Mouse (Mus musculus) MEL (cell line): Measurements from ENCODE around the gene Ppp1r27. TPM values are rescaled to one million over a fixed set of nuclear protein-coding genes. Genes with fewer than 3 reads are reported as not detected.
A peak's percentile ranks its signal among the peaks of the same experiment; 100 is the strongest.

Experiments
- DNase-seq: peaks from one replicate; pipeline ENCODE4 v3.0.0; 2011; ENCODE audit warnings: low read depth, low spot score
- H3K27ac ChIP-seq: 2 replicates; pipeline ENCODE4 v1.5.1; 2012; ENCODE audit warnings: low read depth, mild to moderate bottlenecking, control low read depth, low read length, moderate library complexity; ENCODE audit not compliant: control insufficient read depth
- H3K27me3 ChIP-seq, 2 experiments: fragments of 150-350 bp in 1 of 2; sonication (generic) in 1 of 2; 2 replicates each; pipeline ENCODE4 v1.6.1; 2012; ENCODE audit warnings: low read length in 2 of 2, mild to moderate bottlenecking in 2 of 2, improper control_type of control experiment in 1 of 2, moderate library complexity in 1 of 2; ENCODE audit not compliant: insufficient read depth in 2 of 2, control insufficient read depth in 1 of 2
- H3K36me3 ChIP-seq, 2 experiments: 2 replicates each; pipeline ENCODE4 v1.6.1; 2012 to 2014; ENCODE audit warnings: low read length in 2 of 2, improper control_type of control experiment in 1 of 2, inconsistent platforms in 1 of 2, mild to moderate bottlenecking in 1 of 2; ENCODE audit not compliant: insufficient read depth in 2 of 2, control insufficient read depth in 1 of 2
- H3K4me1 ChIP-seq, 2 experiments: fragments of 150-350 bp in 1 of 2; sonication (generic) in 1 of 2; 2 replicates each; pipeline ENCODE4 v1.6.1; 2012; ENCODE audit warnings: low read length in 2 of 2, improper control_type of control experiment in 1 of 2, mild to moderate bottlenecking in 1 of 2; ENCODE audit not compliant: insufficient read depth in 2 of 2, control insufficient read depth in 1 of 2
- H3K4me3 ChIP-seq, 2 experiments: fragments of 150-350 bp in 1 of 2; sonication (generic) in 1 of 2; 2 replicates each; pipeline ENCODE4 v1.5.1; 2012; ENCODE audit warnings: low read depth in 2 of 2, low read length in 2 of 2, mild to moderate bottlenecking in 2 of 2, moderate library complexity in 2 of 2, control low read depth in 1 of 2, improper control_type of control experiment in 1 of 2; ENCODE audit not compliant: control insufficient read depth in 1 of 2, insufficient read depth in 1 of 2
- H3K79me2 ChIP-seq: 2 replicates; pipeline ENCODE4 v1.6.1; 2012; ENCODE audit warnings: mild to moderate bottlenecking, low read length, moderate library complexity; ENCODE audit not compliant: control insufficient read depth, poor library complexity, insufficient read depth
- H3K9ac ChIP-seq: 2 replicates; pipeline ENCODE4 v1.6.1; 2012; ENCODE audit warnings: low read depth, mild to moderate bottlenecking, control low read depth, low read length, moderate library complexity; ENCODE audit not compliant: control insufficient read depth, poor library complexity, severe bottlenecking
- H3K9me3 ChIP-seq: fragments of 150-350 bp; sonication (generic); replicated peaks from 2 replicates; pipeline ENCODE4 v1.6.1; 2012; ENCODE audit warnings: mild to moderate bottlenecking, low read length, improper control_type of control experiment, moderate library complexity; ENCODE audit not compliant: insufficient read depth
- BHLHE40 ChIP-seq: IDR thresholded peaks from 2 replicates; pipeline ENCODE4 v1.6.1; 2012; ENCODE audit warnings: low read depth, mild to moderate bottlenecking, inconsistent platforms, low read length, improper control_type of control experiment, borderline replicate concordance
- CHD2 ChIP-seq: IDR thresholded peaks from 2 replicates; pipeline ENCODE4 v1.6.1; 2011; ENCODE audit warnings: low read length, improper control_type of control experiment
- CTCF ChIP-seq, 3 experiments: IDR thresholded peaks in 2 of 3; conservative IDR thresholded peaks in 1 of 3; 2 replicates each; pipeline ENCODE4 v1.5.1; 2011 to 2012; ENCODE audit warnings: low read length in 3 of 3, low read depth in 2 of 3, mild to moderate bottlenecking in 2 of 3, improper control_type of control experiment in 1 of 3, inconsistent platforms in 1 of 3, mixed read lengths in 1 of 3, moderate library complexity in 1 of 3; ENCODE audit not compliant: control insufficient read depth in 1 of 3, insufficient read depth in 1 of 3, poor library complexity in 1 of 3, severe bottlenecking in 1 of 3
- E2F4 ChIP-seq: IDR thresholded peaks from 2 replicates; pipeline ENCODE4 v1.6.1; 2011; ENCODE audit warnings: low read depth, low read length, improper control_type of control experiment, borderline replicate concordance
- EP300 ChIP-seq, 2 experiments: IDR thresholded peaks; 2 replicates each; pipeline ENCODE4 v1.6.1; 2011; ENCODE audit warnings: improper control_type of control experiment in 2 of 2, low read length in 2 of 2, low read depth in 1 of 2, mild to moderate bottlenecking in 1 of 2
- GATA1 ChIP-seq: IDR thresholded peaks from 2 replicates; pipeline ENCODE4 v1.6.1; 2011; ENCODE audit warnings: low read depth, low read length, improper control_type of control experiment
- HCFC1 ChIP-seq: IDR thresholded peaks from 2 replicates; pipeline ENCODE4 v1.6.1; 2012; ENCODE audit warnings: low read depth, mild to moderate bottlenecking, inconsistent platforms, low read length, improper control_type of control experiment, moderate library complexity
- MAFK ChIP-seq: IDR thresholded peaks from 2 replicates; pipeline ENCODE4 v1.6.1; 2011; ENCODE audit warnings: low read depth, mild to moderate bottlenecking, low read length, improper control_type of control experiment, borderline replicate concordance
- MXI1 ChIP-seq: IDR thresholded peaks from 2 replicates; pipeline ENCODE4 v1.6.1; 2011; ENCODE audit warnings: mild to moderate bottlenecking, low read depth, low read length, improper control_type of control experiment
- MYC ChIP-seq: IDR thresholded peaks from 2 replicates; pipeline ENCODE4 v1.6.1; 2011; ENCODE audit warnings: low read depth, mild to moderate bottlenecking, low read length, improper control_type of control experiment, moderate library complexity
- NELFE ChIP-seq: IDR thresholded peaks from 2 replicates; pipeline ENCODE4 v1.6.1; 2011; ENCODE audit warnings: low read depth, low read length, improper control_type of control experiment
- POLR2A ChIP-seq, 2 experiments: IDR thresholded peaks; 2 replicates each; pipeline ENCODE4 v1.6.1; 2011 to 2012; ENCODE audit warnings: low read length in 2 of 2, mild to moderate bottlenecking in 2 of 2, control low read depth in 1 of 2, improper control_type of control experiment in 1 of 2, low read depth in 1 of 2, moderate library complexity in 1 of 2; ENCODE audit not compliant: control insufficient read depth in 1 of 2, insufficient read depth in 1 of 2, poor library complexity in 1 of 2
- POLR2AphosphoS2 ChIP-seq: IDR thresholded peaks from 2 replicates; pipeline ENCODE4 v1.6.1; 2011; ENCODE audit warnings: low read length, improper control_type of control experiment
- RAD21 ChIP-seq: IDR thresholded peaks from 2 replicates; pipeline ENCODE4 v1.6.1; 2011; ENCODE audit warnings: mild to moderate bottlenecking, low read depth, low read length, improper control_type of control experiment
- RCOR1 ChIP-seq: IDR thresholded peaks from 2 replicates; pipeline ENCODE4 v1.6.1; 2012; ENCODE audit warnings: low read depth, mild to moderate bottlenecking, inconsistent platforms, low read length, improper control_type of control experiment
- SIN3A ChIP-seq: IDR thresholded peaks from 2 replicates; pipeline ENCODE4 v1.6.1; 2012; ENCODE audit warnings: low read length, improper control_type of control experiment, inconsistent platforms
- SMC3 ChIP-seq: IDR thresholded peaks from 2 replicates; pipeline ENCODE4 v1.6.1; 2011; ENCODE audit warnings: low read depth, low read length, improper control_type of control experiment
- TBP ChIP-seq: IDR thresholded peaks from 2 replicates; pipeline ENCODE4 v1.8.0; 2011; ENCODE audit warnings: low read depth, low read length, improper control_type of control experiment
- TCF12 ChIP-seq: IDR thresholded peaks from 2 replicates; pipeline ENCODE4 v1.6.1; 2014; ENCODE audit warnings: low read depth, mild to moderate bottlenecking, inconsistent platforms, low read length, improper control_type of control experiment, moderate library complexity
- USF1 ChIP-seq: IDR thresholded peaks from 2 replicates; pipeline ENCODE4 v1.6.1; 2014; ENCODE audit warnings: low read depth, mild to moderate bottlenecking, inconsistent platforms, low read length, improper control_type of control experiment, moderate library complexity
- ZC3H11A ChIP-seq: IDR thresholded peaks from 2 replicates; pipeline ENCODE4 v1.6.1; 2012; ENCODE audit warnings: low read depth, mild to moderate bottlenecking, inconsistent platforms, low read length, improper control_type of control experiment
- ZMIZ1 ChIP-seq: IDR thresholded peaks from 2 replicates; pipeline ENCODE4 v1.6.1; 2012; ENCODE audit warnings: low read depth, mild to moderate bottlenecking, inconsistent platforms, low read length, improper control_type of control experiment, moderate library complexity
- polyA plus RNA-seq, 2 experiments: library from polyadenylated mRNA; stranded (reverse) in 1 of 2; unstranded in 1 of 2; fragments of >175 nt in 1 of 2; fragments of >200 nt in 1 of 2; gene quantifications; 2 replicates each; pipeline versions ENCODE4 v1.2.1 to v1.2.4; 2012; ENCODE audit warnings: low replicate concordance in 2 of 2, low read depth in 1 of 2; ENCODE audit not compliant: insufficient read length in 2 of 2, insufficient read depth in 1 of 2, missing spikeins in 1 of 2
- total RNA-seq: library from RNA; depleted of rRNA; stranded (reverse); fragments of 300-350 nt; gene quantifications from 2 replicates; pipeline ENCODE4 v1.2.3, GENCODE M21; 2012

The Ppp1r27 gene
- total and polyA plus RNA-seq, 3 experiments = not detected

DNA sequence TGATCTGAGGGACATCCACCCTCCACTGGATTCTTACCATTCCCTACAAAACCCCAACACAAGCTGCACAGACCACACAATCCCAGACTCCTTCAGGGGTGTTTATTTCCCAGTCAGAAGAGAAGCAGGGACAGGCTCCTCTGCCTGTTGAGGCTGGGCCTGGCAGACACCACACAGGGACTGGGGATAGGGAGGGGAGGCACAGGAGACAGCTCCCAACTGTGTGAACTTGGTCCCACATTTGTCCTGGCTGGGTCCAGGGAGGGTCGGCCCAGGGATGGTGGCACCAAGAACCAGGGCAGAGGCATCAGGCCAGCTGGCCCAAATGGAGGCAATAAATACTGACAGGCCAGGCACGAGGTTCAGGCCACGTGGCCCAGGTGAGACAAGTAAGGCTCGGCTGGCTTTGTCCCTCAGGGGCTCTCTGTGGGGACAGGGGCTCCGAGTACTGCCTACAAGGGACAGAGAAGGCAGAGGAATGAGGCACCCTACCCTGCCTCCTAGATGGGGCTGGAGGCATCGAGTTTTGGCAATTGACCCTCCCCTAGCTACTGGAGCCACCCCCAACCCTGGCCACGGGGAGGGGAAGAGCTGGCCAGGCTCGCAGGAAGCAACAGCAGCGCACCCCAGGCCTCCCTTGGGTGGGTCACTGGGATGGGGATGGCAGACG, 27.2 kb upstream of the Ppp1r27 start:
- TF ChIP-seq NELFE (no peak), MXI1 (no peak), ZMIZ1 (no peak), POLR2A (IDR thresholded peaks at IDR 0.05; ENCODE audit: control insufficient read depth in 1 of 2, insufficient read depth in 1 of 2, low read depth in 1 of 2, low read length in 2 of 2, poor library complexity in 1 of 2) (peak in 1 of 2 experiments; percentile 4; a peak in 1 of 4 replicates), RCOR1 (no peak)
- no peak overlapping the region for H3K27ac ChIP-seq
- no peaks in the 10 kb centered on the region for H3K9me3 ChIP-seq
- H3K27me3 ChIP-seq = no peaks in the 10 kb centered on the region
- H3K36me3 ChIP-seq = peaks cover 4 to 22% of the 10 kb centered on the region in 2 experiments; a peak in 3 of 4 replicates
- H3K4me1 ChIP-seq = peaks cover 10 to 20% of the 10 kb centered on the region in 2 experiments
- no peak overlapping the region for H3K9ac ChIP-seq
- DNase-seq = no peak
- peaks cover 48% of the 10 kb centered on the region for H3K79me2 ChIP-seq
- no peak overlapping the region for H3K4me3 ChIP-seq

- no peak overlapping the region for H3K27ac ChIP-seq
- H3K9me3 ChIP-seq = no peaks in the 10 kb centered on the region
- peaks cover 50% of the 10 kb centered on the region for H3K79me2 ChIP-seq
- H3K36me3 ChIP-seq = peaks cover 4 to 22% of the 10 kb centered on the region in 2 experiments; a peak in 3 of 4 replicates
- no peak for TF ChIP-seq TBP
- peak; percentile 26; the same call in 1 of the 2 replicates for TF ChIP-seq BHLHE40
- no peak for TF ChIP-seq RCOR1
- 0 out of 2 replicates have a peak, but pooled peaks have one; percentile 10 for TF ChIP-seq USF1
- 0 out of 2 replicates have a peak, but pooled peaks have one; percentile 43 for TF ChIP-seq MAFK
- TF ChIP-seq HCFC1 = 0 out of 2 replicates have a peak, but pooled peaks have one; percentile 26
- no peak; the same call in 1 of the 2 replicates for TF ChIP-seq CHD2
- TF ChIP-seq MYC = 0 out of 2 replicates have a peak, but pooled peaks have one; percentile 54
- peak; percentile 38 for TF ChIP-seq RAD21
- 0 out of 4 replicates have a peak, but pooled peaks of 1 of the 2 experiments have one; percentile 22 for TF ChIP-seq POLR2A (IDR thresholded peaks at IDR 0.05; ENCODE audit: control insufficient read depth in 1 of 2, insufficient read depth in 1 of 2, low read depth in 1 of 2, low read length in 2 of 2, poor library complexity in 1 of 2)
- TF ChIP-seq ZMIZ1 = peak; percentile 77
- TF ChIP-seq E2F4 = peak; percentile 53; the same call in 1 of the 2 replicates
- TF ChIP-seq POLR2AphosphoS2 = peak; percentile 69
- no peak for TF ChIP-seq TCF12
- TF ChIP-seq EP300 (IDR thresholded peaks at IDR 0.05; ENCODE audit: low read depth in 1 of 2, low read length in 2 of 2) = no peak
- no peak for TF ChIP-seq GATA1
- TF ChIP-seq ZC3H11A = peak; percentile 38; the same call in 1 of the 2 replicates
- 0 out of 2 replicates have a peak, but pooled peaks have one; percentile 37 for TF ChIP-seq NELFE
- TF ChIP-seq MXI1 = 0 out of 2 replicates have a peak, but pooled peaks have one; percentile 49
- TF ChIP-seq SMC3 = peak; percentile 74
- TF ChIP-seq CTCF (IDR thresholded peaks at IDR 0.05 in 2 of 3, conservative IDR thresholded peaks at IDR 0.05 in 1 of 3; ENCODE audit: control insufficient read depth in 1 of 3, insufficient read depth in 1 of 3, low read depth in 2 of 3, low read length in 3 of 3, poor library complexity in 1 of 3, severe bottlenecking in 1 of 3) = peak; percentile 28 to 70 (median 51); a peak in 5 of 6 replicates
- peak; percentile 70; the same call in 1 of the 2 replicates for TF ChIP-seq SIN3A
- no peak overlapping the region for H3K9ac ChIP-seq
- no peak overlapping the region for H3K4me3 ChIP-seq
- DNase-seq = peak; percentile 80
- peaks cover 8 to 18% of the 10 kb centered on the region in 2 experiments for H3K4me1 ChIP-seq
- H3K27me3 ChIP-seq = no peaks in the 10 kb centered on the region
Measured at GRCm38 (mm10) chr11:120577211-120578023, 26.5 kb upstream of the Ppp1r27 start.
